Mouse (Mus musculus): Measurements from ENCODE around the gene Ttc21a. TPM values are rescaled to one million over a fixed set of nuclear protein-coding genes. Genes with fewer than 3 reads are reported as not detected.

Ttc21a gene
- polyA plus RNA-seq, 1 experiment from 2014 or later: 0.45 TPM

DNA sequence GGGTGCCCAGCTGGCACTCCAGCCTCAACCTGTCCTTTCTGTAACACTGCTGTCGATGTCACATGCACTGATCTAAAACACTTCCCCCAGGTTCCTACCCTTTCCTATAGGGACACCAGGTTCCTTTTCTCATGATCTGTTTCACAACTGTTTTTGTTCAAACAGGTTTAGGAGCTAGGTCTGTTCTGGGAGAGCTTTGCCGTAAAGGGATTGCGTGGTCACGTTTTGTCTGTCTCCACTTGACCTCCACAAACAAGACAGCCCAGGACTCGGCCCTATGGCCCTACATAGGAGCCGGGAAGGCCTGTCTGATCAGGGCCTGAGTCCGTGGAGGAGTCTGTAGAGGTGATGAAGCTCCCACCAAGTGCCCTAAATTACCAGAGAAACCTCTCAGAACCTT lies 32.4 kb downstream of the Ttc21a start:
- H3K9me3 ChIP-seq (ENCODE audit: control insufficient read depth, low read length): no peaks in the 10 kb centered on the region
- H3K4me1 ChIP-seq (ENCODE audit: control insufficient read depth, insufficient read depth, low read length): 0 out of 2 replicates have a peak, but pooled peaks cover 6% of the 10 kb centered on the region
- no peak overlapping the region for H3K27ac ChIP-seq (replicated peaks; ENCODE audit: low read depth, low read length)
- no peak for DNase-seq
- no peaks in the 10 kb centered on the region for H3K36me3 ChIP-seq (ENCODE audit: control insufficient read depth, insufficient read depth, low read length)
- ATAC-seq (ENCODE audit: low FRiP score, low TSS enrichment): no peak
- no peak overlapping the region for H3K4me2 ChIP-seq (ENCODE audit: low read length)
- WGBS: 91% methylated on average over 7 of the region's 7 CpGs
- no peak overlapping the region for H3K9ac ChIP-seq (replicated peaks; ENCODE audit: low read length)
- no peak overlapping the region for H3K4me3 ChIP-seq (replicated peaks; ENCODE audit: low read depth, low read length)
- H3K27me3 ChIP-seq (ENCODE audit: control insufficient read depth, insufficient read depth, low read length): no peaks in the 10 kb centered on the region

DNA sequence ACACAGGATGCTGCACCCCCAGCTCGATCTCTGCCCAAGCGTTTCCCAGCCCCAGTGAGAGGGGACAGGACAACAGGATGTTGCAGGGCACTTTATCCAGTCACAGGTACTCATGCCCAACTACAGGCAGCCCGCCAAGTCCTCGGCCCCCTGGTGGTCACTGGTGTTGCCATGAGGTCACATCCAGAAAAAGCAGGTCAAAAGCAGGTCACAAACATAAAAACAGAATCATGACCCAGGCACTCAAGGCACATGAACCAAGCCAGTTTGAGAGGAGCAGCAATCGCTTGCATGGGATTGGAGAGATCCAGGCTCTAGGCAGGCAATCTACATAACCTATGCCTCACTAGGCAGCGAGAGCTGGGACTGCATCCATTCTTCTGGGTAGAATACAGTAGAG lies 32.8 kb downstream of the Ttc21a start:
- 51% methylated on average over 6 of the region's 6 CpGs for WGBS
- peak; percentile 31 for DNase-seq

DNA sequence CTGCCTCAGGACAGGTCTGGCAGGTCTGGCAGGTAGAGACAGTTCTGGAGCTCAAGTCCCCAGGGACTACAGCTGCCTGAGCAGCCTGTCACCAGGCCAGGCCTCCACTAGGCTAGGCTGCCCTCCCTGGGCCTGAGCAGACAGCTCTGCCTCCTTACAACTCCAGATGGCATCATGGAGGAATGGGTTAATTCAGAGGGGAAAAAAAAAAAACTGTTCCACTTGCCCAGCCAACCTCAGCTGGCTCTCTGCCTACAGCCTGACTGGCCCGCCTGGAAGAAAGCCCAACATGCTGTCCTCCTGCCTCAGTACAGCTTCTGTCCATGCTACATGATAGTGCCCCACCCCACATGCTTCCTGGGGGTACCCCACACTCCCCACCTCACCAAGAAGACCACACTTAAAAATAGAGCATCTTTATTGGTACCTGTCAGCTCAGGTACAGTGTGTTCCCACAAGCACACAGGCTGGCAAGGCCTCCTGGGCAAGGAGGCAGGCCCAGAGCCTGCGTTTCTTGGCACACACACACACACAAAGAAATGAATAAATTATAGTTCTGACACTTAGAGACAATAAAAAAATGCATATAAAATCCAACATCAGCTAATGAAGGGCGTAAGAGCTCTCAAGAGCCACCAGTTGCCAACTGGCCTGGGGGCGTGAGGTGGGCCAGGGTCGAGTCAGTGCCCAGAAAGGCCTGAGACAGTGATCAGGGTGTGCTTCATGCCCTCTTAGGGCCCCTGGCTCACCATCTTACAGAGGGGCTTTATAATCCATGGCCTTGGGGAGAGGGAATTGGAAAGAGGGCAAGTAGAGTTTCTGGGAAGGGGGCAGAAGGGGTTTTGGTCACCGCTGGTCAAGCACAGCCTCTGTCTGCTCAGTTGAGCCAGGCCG lies 33.6 kb downstream of the Ttc21a start:
- DNase-seq: peak; percentile 53
- Histone ChIP-seq H3K36me3 (ENCODE audit: control insufficient read depth, insufficient read depth, low read length) (no peaks in the 10 kb centered on the region), H3K4me2 (ENCODE audit: low read length) (no peak overlapping the region), H3K9me3 (ENCODE audit: control insufficient read depth, low read length) (no peaks in the 10 kb centered on the region), H3K4me1 (ENCODE audit: control insufficient read depth, insufficient read depth, low read length) (0 out of 2 replicates have a peak, but pooled peaks cover 6% of the 10 kb centered on the region), H3K4me3 (replicated peaks; ENCODE audit: low read depth, low read length) (no peak overlapping the region), H3K9ac (replicated peaks; ENCODE audit: low read length) (no peak overlapping the region), H3K27ac (replicated peaks; ENCODE audit: low read depth, low read length) (peak overlapping the region; percentile 37; the same call in 1 of the 2 replicates), H3K27me3 (ENCODE audit: control insufficient read depth, insufficient read depth, low read length) (no peaks in the 10 kb centered on the region)
- ATAC-seq (ENCODE audit: low FRiP score, low TSS enrichment): 0 out of 2 replicates have a peak, but pooled peaks have one; percentile 17
- WGBS: 78% methylated on average over 7 of the region's 7 CpGs

More for the DNA sequence above, 32.8 kb downstream of the Ttc21a start:
- Histone ChIP-seq H3K4me1 (ENCODE audit: control insufficient read depth, insufficient read depth, low read length) (0 out of 2 replicates have a peak, but pooled peaks cover 6% of the 10 kb centered on the region), H3K9ac (replicated peaks; ENCODE audit: low read length) (no peak overlapping the region), H3K27me3 (ENCODE audit: control insufficient read depth, insufficient read depth, low read length) (no peaks in the 10 kb centered on the region), H3K4me2 (ENCODE audit: low read length) (no peak overlapping the region), H3K27ac (replicated peaks; ENCODE audit: low read depth, low read length) (0 out of 2 replicates have a peak overlapping the region, but pooled peaks have one; percentile 37), H3K9me3 (ENCODE audit: control insufficient read depth, low read length) (no peaks in the 10 kb centered on the region), H3K4me3 (replicated peaks; ENCODE audit: low read depth, low read length) (no peak overlapping the region), H3K36me3 (ENCODE audit: control insufficient read depth, insufficient read depth, low read length) (no peaks in the 10 kb centered on the region)
- ATAC-seq (ENCODE audit: low FRiP score, low TSS enrichment): no peak

DNA sequence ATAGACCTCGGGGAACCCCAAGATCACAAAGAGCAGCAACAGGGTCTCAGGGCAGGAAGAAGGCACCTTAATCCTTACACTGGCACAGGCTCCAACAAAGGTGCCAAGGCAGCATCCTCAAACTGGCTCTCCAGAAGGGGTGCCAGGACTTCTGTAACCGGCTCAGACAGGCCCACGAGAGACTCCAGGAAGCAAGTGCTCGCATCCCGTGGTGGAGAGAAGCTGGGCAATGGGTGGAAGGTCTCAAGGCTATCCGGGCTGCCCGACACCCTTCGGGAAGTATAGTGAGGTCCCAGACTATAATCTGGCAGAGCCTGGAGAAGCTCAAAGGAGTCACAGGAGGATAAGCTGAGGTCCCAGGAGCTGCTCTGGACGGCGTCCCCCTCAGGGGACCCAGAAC lies 34.8 kb downstream of the Ttc21a start:
- DNase-seq (no peak), ATAC-seq (ENCODE audit: low FRiP score, low TSS enrichment) (no peak)
- Histone ChIP-seq H3K4me2 (ENCODE audit: low read length) (no peak overlapping the region), H3K4me3 (replicated peaks; ENCODE audit: low read depth, low read length) (no peak overlapping the region), H3K9me3 (ENCODE audit: control insufficient read depth, low read length) (no peaks in the 10 kb centered on the region), H3K27me3 (ENCODE audit: control insufficient read depth, insufficient read depth, low read length) (no peaks in the 10 kb centered on the region), H3K9ac (replicated peaks; ENCODE audit: low read length) (no peak overlapping the region), H3K27ac (replicated peaks; ENCODE audit: low read depth, low read length) (no peak overlapping the region), H3K4me1 (ENCODE audit: control insufficient read depth, insufficient read depth, low read length) (0 out of 2 replicates have a peak, but pooled peaks cover 6% of the 10 kb centered on the region), H3K36me3 (ENCODE audit: control insufficient read depth, insufficient read depth, low read length) (no peaks in the 10 kb centered on the region)
- 92% methylated on average over 10 of the region's 10 CpGs for WGBS

DNA sequence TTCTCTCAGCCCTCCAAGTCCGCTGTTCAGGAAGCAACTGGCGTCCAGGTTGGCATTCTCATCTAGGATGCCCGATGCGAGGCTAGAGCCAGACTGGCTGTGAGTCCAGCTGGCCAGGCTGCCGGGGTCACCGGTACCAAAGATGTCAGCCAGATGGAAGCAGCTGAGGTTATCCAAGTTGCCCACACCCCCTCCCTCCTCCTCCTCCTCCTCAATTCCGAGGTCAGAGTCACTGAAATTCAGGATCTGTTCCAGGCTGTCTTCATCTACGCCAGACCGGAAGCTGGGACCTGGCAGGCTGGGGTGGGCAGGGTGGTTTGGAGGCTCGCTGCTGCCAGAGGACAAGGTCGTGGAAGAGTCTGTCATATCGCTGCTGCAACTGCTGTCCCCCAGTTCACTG lies 35.2 kb downstream of the Ttc21a start:
- H3K27ac ChIP-seq (replicated peaks; ENCODE audit: low read depth, low read length): no peak overlapping the region

DNA sequence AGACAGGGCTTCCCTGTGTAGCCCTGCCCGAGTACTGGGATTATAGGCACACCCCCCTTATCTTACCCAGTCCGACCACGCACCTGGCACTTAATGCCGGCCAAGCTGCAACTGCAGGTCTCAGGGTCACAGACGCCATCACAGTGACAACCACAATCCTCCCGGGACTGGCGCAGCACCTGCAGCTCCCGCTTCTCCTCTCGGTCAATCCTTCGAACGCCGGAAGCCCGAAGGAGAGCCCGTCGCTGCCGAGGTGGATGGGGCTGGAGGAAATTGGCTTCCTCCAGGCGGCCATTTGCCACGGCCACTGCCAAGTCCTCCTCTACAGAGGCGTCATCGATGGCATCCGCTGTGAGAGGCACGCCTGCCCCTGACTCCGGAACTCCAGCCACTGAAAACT lies 35.9 kb downstream of the Ttc21a start:
- no peaks in the 10 kb centered on the region for H3K9me3 ChIP-seq (ENCODE audit: control insufficient read depth, low read length)
- H3K27ac ChIP-seq (replicated peaks; ENCODE audit: low read depth, low read length): no peak overlapping the region
- H3K36me3 ChIP-seq (ENCODE audit: control insufficient read depth, insufficient read depth, low read length): no peaks in the 10 kb centered on the region
- no peak overlapping the region for H3K9ac ChIP-seq (replicated peaks; ENCODE audit: low read length)
- DNase-seq: no peak
- no peaks in the 10 kb centered on the region for H3K27me3 ChIP-seq (ENCODE audit: control insufficient read depth, insufficient read depth, low read length)
- H3K4me3 ChIP-seq (replicated peaks; ENCODE audit: low read depth, low read length): no peak overlapping the region
- H3K4me2 ChIP-seq (ENCODE audit: low read length): no peak overlapping the region
- WGBS: 91% methylated on average over 23 of the region's 23 CpGs
- no peak for ATAC-seq (ENCODE audit: low FRiP score, low TSS enrichment)
- 0 out of 2 replicates have a peak, but pooled peaks cover 10% of the 10 kb centered on the region for H3K4me1 ChIP-seq (ENCODE audit: control insufficient read depth, insufficient read depth, low read length)

More for the DNA sequence above, 35.2 kb downstream of the Ttc21a start:
- ATAC-seq (ENCODE audit: low FRiP score, low TSS enrichment) (no peak), DNase-seq (no peak)
- 90% methylated on average over 12 of the region's 12 CpGs for WGBS
- no peaks in the 10 kb centered on the region for H3K36me3 ChIP-seq (ENCODE audit: control insufficient read depth, insufficient read depth, low read length)
- no peak overlapping the region for H3K4me3 ChIP-seq (replicated peaks; ENCODE audit: low read depth, low read length)
- H3K9me3 ChIP-seq (ENCODE audit: control insufficient read depth, low read length): no peaks in the 10 kb centered on the region
- 0 out of 2 replicates have a peak, but pooled peaks cover 8% of the 10 kb centered on the region for H3K4me1 ChIP-seq (ENCODE audit: control insufficient read depth, insufficient read depth, low read length)
- H3K9ac ChIP-seq (replicated peaks; ENCODE audit: low read length): no peak overlapping the region
- H3K27me3 ChIP-seq (ENCODE audit: control insufficient read depth, insufficient read depth, low read length): no peaks in the 10 kb centered on the region
- no peak overlapping the region for H3K4me2 ChIP-seq (ENCODE audit: low read length)

DNA sequence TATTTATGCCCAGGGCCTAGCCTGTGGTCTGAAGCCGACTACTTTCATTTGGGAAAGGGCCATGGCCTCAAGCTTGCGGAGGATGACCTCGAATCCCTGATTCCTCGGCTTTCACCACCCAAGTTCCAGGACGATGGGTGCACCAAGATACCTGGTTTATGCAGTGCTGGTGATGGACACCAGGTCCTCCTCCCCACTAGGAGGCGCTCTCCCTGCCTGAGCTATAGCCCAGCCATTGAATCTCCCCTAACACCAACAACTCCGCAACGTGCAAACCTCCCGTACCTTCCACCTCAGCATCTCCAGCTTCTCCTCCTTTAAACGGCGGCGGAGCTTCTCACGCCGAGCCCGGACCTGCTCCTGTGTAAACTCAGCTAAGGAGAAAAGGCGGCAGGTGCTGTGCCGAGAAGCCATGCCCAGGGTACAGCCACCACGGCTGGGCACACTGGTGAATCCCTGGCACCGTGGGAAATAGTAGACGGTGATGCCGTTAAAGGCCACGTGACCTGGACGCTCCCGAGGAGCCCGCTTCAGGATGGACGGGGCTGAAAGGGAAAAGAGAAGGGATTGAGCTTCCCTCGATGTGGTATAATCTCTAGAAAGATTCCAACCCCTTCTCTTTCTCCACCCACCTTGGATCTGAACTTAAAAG lies 36.6 kb downstream of the Ttc21a start:
- WGBS: 91% methylated on average over 27 of the region's 27 CpGs

DNA sequence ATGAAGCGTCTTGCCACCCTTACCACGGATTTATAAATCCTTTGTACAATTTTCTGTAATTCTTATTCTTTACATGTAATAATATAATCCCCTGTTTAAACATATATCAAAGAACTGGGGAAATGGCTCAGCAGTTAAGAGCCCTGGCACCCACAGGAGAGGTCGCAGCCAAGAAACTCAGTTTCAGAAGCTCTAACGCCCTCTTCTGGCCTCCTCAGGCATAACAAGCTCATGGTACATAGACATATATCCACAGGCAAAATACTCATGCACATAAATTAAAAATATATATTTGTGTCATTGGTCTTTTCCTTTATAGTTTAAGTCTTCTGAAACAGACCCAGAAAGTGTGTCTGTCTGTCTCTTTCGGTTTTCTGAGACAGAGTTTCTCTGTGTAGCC lies 37.2 kb downstream of the Ttc21a start:
- no peak overlapping the region for H3K27ac ChIP-seq (replicated peaks; ENCODE audit: low read depth, low read length)
- no peaks in the 10 kb centered on the region for H3K36me3 ChIP-seq (ENCODE audit: control insufficient read depth, insufficient read depth, low read length)
- no peak overlapping the region for H3K9ac ChIP-seq (replicated peaks; ENCODE audit: low read length)
- no peak for DNase-seq
- no peaks in the 10 kb centered on the region for H3K9me3 ChIP-seq (ENCODE audit: control insufficient read depth, low read length)
- H3K4me2 ChIP-seq (ENCODE audit: low read length): no peak overlapping the region
- H3K4me1 ChIP-seq (ENCODE audit: control insufficient read depth, insufficient read depth, low read length): 0 out of 2 replicates have a peak, but pooled peaks cover 10% of the 10 kb centered on the region
- no peaks in the 10 kb centered on the region for H3K27me3 ChIP-seq (ENCODE audit: control insufficient read depth, insufficient read depth, low read length)
- no peak overlapping the region for H3K4me3 ChIP-seq (replicated peaks; ENCODE audit: low read depth, low read length)
- no peak for ATAC-seq (ENCODE audit: low FRiP score, low TSS enrichment)
- WGBS: 80% methylated on average over 5 of the region's 5 CpGs

More for the DNA sequence above, 36.6 kb downstream of the Ttc21a start:
- H3K27me3 ChIP-seq (ENCODE audit: control insufficient read depth, insufficient read depth, low read length): no peaks in the 10 kb centered on the region
- H3K4me3 ChIP-seq (replicated peaks; ENCODE audit: low read depth, low read length): no peak overlapping the region
- no peaks in the 10 kb centered on the region for H3K9me3 ChIP-seq (ENCODE audit: control insufficient read depth, low read length)
- H3K36me3 ChIP-seq (ENCODE audit: control insufficient read depth, insufficient read depth, low read length): no peaks in the 10 kb centered on the region
- DNase-seq: no peak
- no peak for ATAC-seq (ENCODE audit: low FRiP score, low TSS enrichment)
- no peak overlapping the region for H3K9ac ChIP-seq (replicated peaks; ENCODE audit: low read length)
- no peak overlapping the region for H3K4me2 ChIP-seq (ENCODE audit: low read length)
- 0 out of 2 replicates have a peak, but pooled peaks cover 10% of the 10 kb centered on the region for H3K4me1 ChIP-seq (ENCODE audit: control insufficient read depth, insufficient read depth, low read length)
- no peak overlapping the region for H3K27ac ChIP-seq (replicated peaks; ENCODE audit: low read depth, low read length)

Data from midbrain, embryonic 14.5 days (tissue).